Mouse (Mus musculus): ENCODE measurements around the gene Gjc3. TPM values are rescaled to one million over a fixed set of nuclear protein-coding genes. Genes with fewer than 3 reads are reported as not detected.
"Not testable (repeated sequence)": the region's sequence is repeated elsewhere in the genome, so short reads cannot be mapped to it uniquely, and the experiment has no call there.

Gjc3 gene
- polyA plus RNA-seq, 1 experiment from 2014 or later: not detected

- WGBS (ENCODE audit: insufficient replicate concordance): 32% methylated on average over 6 of the region's 6 CpGs
Measured at GRCm38 (mm10) chr5:137951218-137951617, 11.7 kb downstream of the Gjc3 start.

GRCm38 (mm10) chr5:137947303-137947702 lies 15.6 kb downstream of the Gjc3 start:
- H3K9me3 ChIP-seq (replicated peaks): no peaks in the 10 kb centered on the region
- no peak for ATAC-seq
- H3K4me1 ChIP-seq: no peaks in the 10 kb centered on the region
- H3K36me3 ChIP-seq: no peaks in the 10 kb centered on the region
- H3K4me2 ChIP-seq: no peak overlapping the region
- H3K9ac ChIP-seq: no peak overlapping the region
- no peaks in the 10 kb centered on the region for H3K27me3 ChIP-seq (replicated peaks)
- no peak overlapping the region for H3K4me3 ChIP-seq
- no peak overlapping the region for H3K27ac ChIP-seq

More at GRCm38 (mm10) chr5:137951218-137951617, 11.7 kb downstream of the Gjc3 start:
- Histone ChIP-seq H3K27ac (no peak overlapping the region), H3K9ac (no peak overlapping the region), H3K36me3 (no peaks in the 10 kb centered on the region), H3K4me1 (no peaks in the 10 kb centered on the region), H3K4me2 (no peak overlapping the region), H3K4me3 (no peak overlapping the region), H3K9me3 (replicated peaks) (no peaks in the 10 kb centered on the region), H3K27me3 (replicated peaks) (no peaks in the 10 kb centered on the region)
- ATAC-seq: no peak

- H3K9me3 ChIP-seq (replicated peaks): no peaks in the 10 kb centered on the region
- no peak overlapping the region for H3K27ac ChIP-seq
- ATAC-seq: no peak
- no peaks in the 10 kb centered on the region for H3K27me3 ChIP-seq (replicated peaks)
- no peak overlapping the region for H3K9ac ChIP-seq
- WGBS (ENCODE audit: insufficient replicate concordance): 50% methylated on average over 1 of the region's 1 CpGs
- H3K4me3 ChIP-seq: no peak overlapping the region
- no peak overlapping the region for H3K4me2 ChIP-seq
- no peaks in the 10 kb centered on the region for H3K36me3 ChIP-seq
- no peaks in the 10 kb centered on the region for H3K4me1 ChIP-seq
Measured at GRCm38 (mm10) chr5:137943133-137943532, 19.8 kb downstream of the Gjc3 start.

GRCm38 (mm10) chr5:137940948-137941347 lies 21.9 kb downstream of the Gjc3 start:
- Histone ChIP-seq H3K27me3 (replicated peaks) (no peaks in the 10 kb centered on the region), H3K27ac (no peak overlapping the region), H3K4me3 (no peak overlapping the region), H3K9me3 (replicated peaks) (no peaks in the 10 kb centered on the region), H3K9ac (no peak overlapping the region), H3K4me2 (no peak overlapping the region), H3K4me1 (no peaks in the 10 kb centered on the region), H3K36me3 (no peaks in the 10 kb centered on the region)
- no peak for ATAC-seq
- 70% methylated on average over 4 of the region's 4 CpGs for WGBS (ENCODE audit: insufficient replicate concordance)

DNA sequence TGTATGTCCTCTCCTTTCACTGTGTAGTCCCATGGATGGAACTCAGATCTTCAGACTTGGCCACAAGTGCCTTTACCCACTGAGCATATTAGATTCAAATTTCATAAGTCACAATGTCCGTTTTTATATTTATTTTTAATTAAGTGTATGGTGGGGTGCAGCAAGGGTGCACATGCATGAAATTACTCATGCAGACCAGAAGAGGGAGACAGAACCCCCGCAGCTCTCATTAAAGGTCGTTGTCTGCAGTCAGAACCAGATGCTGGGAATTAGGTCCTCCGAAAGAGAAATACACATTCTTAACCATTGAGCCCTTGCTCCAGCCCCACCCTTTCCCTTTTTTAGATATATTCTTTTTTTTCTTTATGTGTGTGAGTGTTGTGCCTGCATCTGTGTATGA lies 25.7 kb downstream of the Gjc3 start:
- ATAC-seq: no peak
- Histone ChIP-seq H3K9me3 (replicated peaks) (no peaks in the 10 kb centered on the region), H3K9ac (no peak overlapping the region), H3K4me2 (no peak overlapping the region), H3K27ac (no peak overlapping the region), H3K4me1 (no peaks in the 10 kb centered on the region), H3K27me3 (replicated peaks) (no peaks in the 10 kb centered on the region), H3K36me3 (no peaks in the 10 kb centered on the region), H3K4me3 (no peak overlapping the region)
- 40% methylated on average over 4 of the region's 4 CpGs for WGBS (ENCODE audit: insufficient replicate concordance)

GRCm38 (mm10) chr5:137936486-137936885 lies 26.4 kb downstream of the Gjc3 start:
- H3K27ac ChIP-seq: no peak overlapping the region
- no peaks in the 10 kb centered on the region for H3K4me1 ChIP-seq
- H3K9ac ChIP-seq: no peak overlapping the region
- H3K9me3 ChIP-seq (replicated peaks): no peaks in the 10 kb centered on the region
- H3K4me2 ChIP-seq: no peak overlapping the region
- 70% methylated on average over 2 of the region's 2 CpGs for WGBS (ENCODE audit: insufficient replicate concordance)
- H3K4me3 ChIP-seq: no peak overlapping the region
- H3K27me3 ChIP-seq (replicated peaks): no peaks in the 10 kb centered on the region
- no peaks in the 10 kb centered on the region for H3K36me3 ChIP-seq
- no peak for ATAC-seq

DNA sequence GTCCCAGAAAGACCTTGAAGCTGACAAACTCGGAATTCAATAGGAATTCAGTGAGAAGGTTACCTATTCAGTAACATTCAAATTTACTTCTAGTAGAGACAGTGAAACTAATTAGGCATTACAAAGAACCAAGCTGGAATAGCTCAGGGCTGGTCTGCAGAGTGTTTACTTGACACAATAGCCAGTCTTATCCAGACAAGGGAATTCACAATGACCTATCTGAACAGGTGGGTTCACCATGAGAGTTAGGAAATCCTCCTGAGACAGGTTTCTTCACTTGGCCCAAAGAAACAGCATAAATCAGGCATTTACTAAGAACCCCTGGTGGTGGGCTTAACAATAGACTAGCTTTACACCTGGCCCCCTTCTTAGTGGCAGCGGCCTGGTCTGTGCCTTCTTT lies 29.0 kb downstream of the Gjc3 start:
- H3K4me3 ChIP-seq; H3K27ac ChIP-seq; ATAC-seq; H3K4me2 ChIP-seq; H3K4me1 ChIP-seq; H3K9me3 ChIP-seq (replicated peaks); H3K27me3 ChIP-seq (replicated peaks); H3K9ac ChIP-seq; H3K36me3 ChIP-seq: not testable (repeated sequence)
- 48% methylated on average over 2 of the region's 2 CpGs for WGBS (ENCODE audit: insufficient replicate concordance)

- Histone ChIP-seq H3K4me2 (no peak overlapping the region), H3K4me1 (no peaks in the 10 kb centered on the region), H3K9me3 (replicated peaks) (no peaks in the 10 kb centered on the region), H3K27me3 (replicated peaks) (no peaks in the 10 kb centered on the region), H3K36me3 (no peaks in the 10 kb centered on the region), H3K27ac (no peak overlapping the region), H3K4me3 (no peak overlapping the region), H3K9ac (no peak overlapping the region)
- ATAC-seq: no peak
- 67% methylated on average over 11 of the region's 11 CpGs for WGBS (ENCODE audit: insufficient replicate concordance)
Measured at GRCm38 (mm10) chr5:137928439-137928838, 34.5 kb downstream of the Gjc3 start.

DNA sequence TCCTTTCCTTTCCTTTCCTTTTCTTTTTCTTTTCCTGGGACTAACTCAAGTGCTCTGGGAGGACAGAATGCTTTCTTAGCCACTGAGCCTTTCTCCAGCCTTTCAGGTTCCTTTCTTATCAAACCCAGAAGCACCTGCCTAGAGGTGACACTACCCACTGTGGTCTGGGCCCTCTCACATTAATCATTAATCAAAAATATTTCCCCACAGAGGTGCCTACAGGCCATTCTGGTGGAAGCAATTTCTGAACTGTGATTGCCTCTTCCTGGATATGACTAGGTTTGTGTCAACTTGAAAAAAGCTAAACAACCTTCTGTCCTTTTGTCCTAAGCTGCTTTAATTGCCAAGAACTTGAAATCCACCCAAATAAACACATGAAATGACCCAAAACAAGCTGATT lies 40.7 kb downstream of the Gjc3 start:
- no peaks in the 10 kb centered on the region for H3K27me3 ChIP-seq (replicated peaks)
- H3K9me3 ChIP-seq (replicated peaks): no peaks in the 10 kb centered on the region
- H3K27ac ChIP-seq: no peak overlapping the region
- H3K4me3 ChIP-seq: no peak overlapping the region
- H3K4me1 ChIP-seq: 0 out of 2 replicates have a peak, but pooled peaks cover 5% of the 10 kb centered on the region
- H3K36me3 ChIP-seq: no peaks in the 10 kb centered on the region
- no peak for ATAC-seq
- no peak overlapping the region for H3K4me2 ChIP-seq
- no peak overlapping the region for H3K9ac ChIP-seq

GRCm38 (mm10) chr5:137921532-137921931 lies 41.4 kb downstream of the Gjc3 start, which contains the start of gene Cyp3a13:
Cyp3a13 (minus strand) TSS chr5:137921619.
- Histone ChIP-seq H3K9ac (no peak within 1 kb of the TSS), H3K4me1 (0 out of 2 replicates have a peak, but pooled peaks cover 5% of the 10 kb centered on the region), H3K9me3 (replicated peaks) (no peaks in the 10 kb centered on the region), H3K27me3 (replicated peaks) (no peaks in the 10 kb centered on the region), H3K27ac (no peak within 1 kb of the TSS), H3K4me3 (no peak within 1 kb of the TSS), H3K4me2 (no peak within 1 kb of the TSS), H3K36me3 (no peaks in the 10 kb centered on the region)
- 23% methylated on average over 2 of the region's 2 CpGs for WGBS (ENCODE audit: insufficient replicate concordance)
- ATAC-seq: no peak

GRCm38 (mm10) chr5:137915550-137915949 lies 47.3 kb downstream of the Gjc3 start:
- H3K27me3 ChIP-seq (replicated peaks): no peaks in the 10 kb centered on the region
- WGBS (ENCODE audit: insufficient replicate concordance): 60% methylated on average over 6 of the region's 6 CpGs
- H3K9ac ChIP-seq: no peak overlapping the region
- H3K4me2 ChIP-seq: no peak overlapping the region
- H3K36me3 ChIP-seq: no peaks in the 10 kb centered on the region
- H3K27ac ChIP-seq: no peak overlapping the region
- H3K9me3 ChIP-seq (replicated peaks): no peaks in the 10 kb centered on the region
- H3K4me3 ChIP-seq: no peak overlapping the region
- no peak for ATAC-seq
- 0 out of 2 replicates have a peak, but pooled peaks cover 2% of the 10 kb centered on the region for H3K4me1 ChIP-seq

GRCm38 (mm10) chr5:137914508-137914907 lies 48.4 kb downstream of the Gjc3 start:
- no peak for ATAC-seq
- Histone ChIP-seq H3K4me3 (no peak overlapping the region), H3K4me1 (no peaks in the 10 kb centered on the region), H3K9ac (no peak overlapping the region), H3K9me3 (replicated peaks) (no peaks in the 10 kb centered on the region), H3K4me2 (no peak overlapping the region), H3K36me3 (no peaks in the 10 kb centered on the region), H3K27me3 (replicated peaks) (no peaks in the 10 kb centered on the region), H3K27ac (no peak overlapping the region)

GRCm38 (mm10) chr5:137909564-137910262 lies 53.2 kb downstream of the Gjc3 start:
- whole genome bisulfite sequencing (ENCODE audit: insufficient replicate concordance): 68% methylated on average over 3 of the region's 3 CpGs
- no peak overlapping the region for H3K27ac ChIP-seq

More at GRCm38 (mm10) chr5:137909564-137910262, 53.2 kb downstream of the Gjc3 start:
- Histone ChIP-seq H3K4me2 (no peak overlapping the region), H3K27me3 (replicated peaks) (no peaks in the 10 kb centered on the region), H3K36me3 (no peaks in the 10 kb centered on the region), H3K4me1 (no peaks in the 10 kb centered on the region), H3K4me3 (no peak overlapping the region), H3K9me3 (replicated peaks) (no peaks in the 10 kb centered on the region), H3K9ac (no peak overlapping the region)
- no peak for ATAC-seq

Data from liver, embryonic 12.5 days (tissue).